Mouse (Mus musculus) megakaryocyte-erythroid progenitor cell, adult 5-6 weeks (primary cell): ENCODE data around the gene Shmt2. TPM values are rescaled to one million over a fixed set of nuclear protein-coding genes. Genes with fewer than 3 reads are reported as not detected.
A peak's percentile ranks its signal among the peaks of the same experiment; 100 is the strongest.

Experiments
- ATAC-seq: replicated peaks from 2 replicates; pipeline ENCODE4 v1.8.0; 2016; ENCODE audit warnings: mild to moderate bottlenecking, inconsistent platforms; ENCODE audit not compliant: severe bottlenecking, poor library complexity, low FRiP score, low TSS enrichment
- total RNA-seq, 2 experiments: library from RNA; stranded (forward) in 1 of 2; stranded (reverse) in 1 of 2; fragments of 200-1000, 215-1000 nt in 1 of 2; fragments of >200 nt in 1 of 2; fragmentation: Nextera tagmentation in 1 of 2; gene quantifications; 2 replicates each; pipeline ENCODE4 v1.2.3; 2014 to 2017

Gene Shmt2
- total RNA-seq, 2 experiments from 2014 or later: 87.1 to 164 TPM

- ATAC-seq: no peak
Observed at GRCm38 (mm10) chr10:127536586-127537314, 14.5 kb upstream of the Shmt2 start.

GRCm38 (mm10) chr10:127534929-127535384 is 12.7 kb upstream of the Shmt2 start:
- ATAC-seq: no peak

DNA sequence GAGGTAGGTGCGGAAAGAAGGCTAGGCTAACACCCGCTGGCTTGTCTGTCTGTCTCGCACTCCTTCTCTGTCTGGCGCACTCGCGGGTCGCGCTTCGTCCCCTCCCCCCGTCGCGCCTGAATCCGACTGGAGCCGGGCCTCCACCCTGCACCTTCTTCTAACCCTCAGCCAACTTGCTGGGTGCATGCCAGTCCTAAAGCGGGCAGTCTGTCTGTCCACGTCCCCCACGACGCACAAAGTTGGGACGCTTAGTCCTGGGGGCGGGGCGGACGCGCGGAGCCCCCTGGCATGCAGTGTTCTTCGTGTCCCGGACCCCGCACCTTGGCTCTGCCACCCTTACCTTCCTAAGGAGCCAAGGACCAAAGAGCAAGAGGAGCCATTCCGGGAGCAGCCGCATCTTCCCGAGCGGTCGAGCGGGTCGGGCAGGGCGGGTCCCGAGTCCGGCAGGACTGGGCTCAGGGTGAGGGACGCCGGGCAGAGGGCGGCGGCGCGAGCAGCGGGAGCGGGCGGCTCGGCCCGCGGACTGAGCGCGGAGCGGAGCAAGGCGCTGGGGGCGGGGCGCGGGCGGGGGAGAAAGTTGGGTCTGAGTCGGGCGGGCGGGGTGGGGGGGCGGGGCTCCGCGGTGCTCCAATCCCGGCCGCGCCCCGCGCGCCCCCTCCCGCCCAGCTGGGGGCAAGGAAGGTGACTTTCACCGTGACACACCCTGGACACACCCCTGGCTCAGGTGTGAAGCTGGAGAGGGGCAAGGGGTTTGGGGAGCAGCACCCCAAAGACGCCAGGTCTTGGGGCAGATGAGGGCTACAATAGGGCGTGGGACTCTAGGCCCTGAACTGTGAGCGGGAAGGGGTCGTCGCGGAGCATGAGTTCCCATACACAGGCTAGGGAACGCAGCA is 12.0 kb upstream of the Shmt2 start, which contains the start of gene Nxph4:
Gene Nxph4, minus strand, starts transcription at position 524 of the 893 bp plus-strand sequence.
- no peak for ATAC-seq

- ATAC-seq: no peak
Observed at GRCm38 (mm10) chr10:127531548-127531947, 9.3 kb upstream of the Shmt2 start.

- ATAC-seq: no peak
Observed at GRCm38 (mm10) chr10:127530945-127531344, 8.7 kb upstream of the Shmt2 start.

DNA sequence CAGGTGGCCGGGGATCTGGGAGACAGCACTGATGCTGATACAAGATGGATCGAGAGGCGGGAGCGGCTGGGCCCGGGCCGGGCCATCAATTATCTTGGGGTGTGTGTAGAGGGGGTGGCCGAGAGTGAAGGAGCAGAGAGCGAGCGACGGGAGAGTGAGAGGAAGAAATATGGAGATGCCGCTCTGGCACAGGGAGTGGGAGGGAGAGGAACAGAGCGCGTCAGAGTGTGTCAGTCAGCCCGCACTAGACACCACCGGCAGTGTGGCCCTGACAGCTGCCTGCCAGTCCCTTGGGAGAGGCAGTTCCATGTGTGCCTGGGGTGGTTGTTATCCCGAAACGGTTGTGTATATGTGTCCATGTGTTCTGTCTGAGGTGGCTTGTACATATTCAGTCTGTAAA is 5.2 kb upstream of the Shmt2 start:
- no peak for ATAC-seq

DNA sequence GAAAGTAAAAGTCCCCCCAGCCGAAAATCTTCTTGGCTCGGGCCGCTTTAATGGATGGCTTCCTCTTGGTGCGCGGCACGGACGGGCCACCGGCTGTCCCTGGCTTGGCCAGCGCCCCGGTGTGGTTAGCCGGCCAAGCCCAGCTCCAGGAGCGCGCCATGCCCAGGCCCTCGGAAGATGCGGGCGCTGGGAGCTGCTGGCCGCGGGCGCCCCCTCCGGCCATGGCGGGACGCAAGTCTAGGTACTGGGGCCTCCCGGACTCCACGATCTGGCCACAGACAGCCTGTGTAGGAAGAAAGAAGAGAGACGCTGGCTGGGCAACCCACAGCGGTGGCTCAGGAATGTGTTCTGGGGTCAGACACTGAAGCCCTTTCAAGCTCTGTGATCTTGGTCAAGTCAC is 4.4 kb upstream of the Shmt2 start:
- peak; percentile 61 for ATAC-seq

GRCm38 (mm10) chr10:127526048-127526447 is 3.8 kb upstream of the Shmt2 start:
- ATAC-seq: no peak

- ATAC-seq: no peak
Observed at GRCm38 (mm10) chr10:127524646-127525255, 2.5 kb upstream of the Shmt2 start.

GRCm38 (mm10) chr10:127521611-127522080 is 598 bp downstream of the Shmt2 start:
- peak; percentile 66 for ATAC-seq

DNA sequence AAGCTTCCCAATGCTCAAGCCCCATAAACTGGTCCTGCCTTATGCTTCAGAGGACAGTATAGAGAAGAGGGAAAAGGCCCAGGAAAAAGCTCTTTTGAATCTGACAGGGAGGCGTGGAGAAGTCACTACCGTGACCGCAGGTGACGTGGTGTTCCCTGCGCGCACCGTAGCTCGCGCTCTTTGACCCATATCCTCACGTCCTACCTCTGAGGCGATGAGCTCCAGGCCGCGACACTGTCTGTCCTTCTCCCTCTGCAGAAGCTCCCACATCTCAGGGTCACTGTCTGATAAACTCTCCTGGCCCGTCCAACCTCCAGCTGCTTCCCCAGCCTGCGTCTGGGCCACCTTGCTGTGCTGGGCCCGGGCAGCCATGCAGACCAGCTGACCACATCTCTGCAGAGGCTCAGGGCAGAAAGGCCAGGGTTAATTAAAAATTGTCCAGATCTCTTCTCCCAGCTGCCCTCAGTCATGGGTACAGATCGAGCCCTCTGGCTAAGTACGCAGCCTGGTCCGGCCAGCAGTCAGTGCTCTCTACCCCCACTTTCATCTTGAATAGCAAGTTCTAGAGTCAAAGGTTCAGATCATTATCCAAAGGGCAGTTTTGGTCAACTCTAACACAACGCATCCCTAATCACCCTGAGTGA is 1.4 kb downstream of the Shmt2 start:
- ATAC-seq: no peak

DNA sequence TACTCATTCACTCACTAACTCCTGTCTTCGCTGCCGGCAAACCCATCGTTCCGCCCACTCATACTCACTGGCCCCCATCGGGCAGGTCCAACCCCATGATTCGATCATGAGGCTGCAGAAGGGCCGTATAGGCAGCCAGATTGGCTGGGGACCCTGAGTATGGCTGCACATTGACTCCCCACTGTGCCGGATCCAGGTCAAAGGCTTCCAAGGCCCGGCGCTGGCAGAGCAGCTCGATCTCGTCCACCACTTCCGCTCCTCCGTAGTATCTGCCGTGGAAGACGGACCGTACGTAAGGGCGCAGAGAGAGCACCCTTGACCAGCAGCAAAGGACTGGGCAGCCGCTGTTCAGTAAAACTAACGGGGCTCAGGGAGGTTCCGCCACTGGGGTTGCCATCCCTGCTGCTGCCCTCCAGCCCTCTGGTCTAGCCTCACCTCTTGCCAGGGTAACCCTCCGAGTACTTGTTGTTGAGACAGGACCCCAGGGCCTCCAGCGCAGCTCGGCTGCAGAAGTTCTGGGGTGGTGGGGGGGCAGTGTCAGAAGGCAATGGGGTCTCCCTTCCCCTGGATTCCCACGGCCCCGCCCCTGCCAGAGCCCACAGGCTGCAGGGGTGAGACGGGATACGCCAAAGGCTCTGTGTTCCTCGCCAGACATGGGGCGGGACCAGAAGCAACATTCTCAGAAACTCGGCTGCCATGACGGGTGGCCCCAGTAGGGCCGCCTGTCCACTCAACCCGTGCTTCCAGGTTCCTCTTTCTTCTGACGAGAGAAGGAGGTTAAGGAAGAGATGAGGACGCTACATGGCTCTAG is 2.1 kb downstream of the Shmt2 start:
- ATAC-seq: no peak

- no peak for ATAC-seq
Observed at GRCm38 (mm10) chr10:127519041-127519701, 3.1 kb downstream of the Shmt2 start.

DNA sequence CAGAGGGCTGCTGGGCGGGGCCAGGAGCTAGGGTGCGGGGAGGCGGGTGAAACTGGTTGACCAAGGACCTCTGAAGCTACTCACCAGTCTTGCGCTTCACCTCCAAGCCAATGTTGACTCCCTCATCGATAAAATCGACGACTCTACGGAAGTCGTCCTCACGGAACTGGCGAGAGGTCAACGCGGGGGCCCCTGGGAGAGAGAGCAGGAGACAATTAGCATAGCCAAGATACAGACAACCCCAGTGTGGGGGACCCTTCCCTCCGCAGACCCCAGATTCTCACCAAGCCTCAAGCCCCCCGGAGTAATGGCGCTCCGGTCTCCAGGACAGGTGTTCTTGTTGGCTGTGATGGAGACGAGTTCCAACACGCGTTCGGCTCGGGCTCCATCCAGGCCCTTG is 4.3 kb downstream of the Shmt2 start:
- no peak for ATAC-seq

DNA sequence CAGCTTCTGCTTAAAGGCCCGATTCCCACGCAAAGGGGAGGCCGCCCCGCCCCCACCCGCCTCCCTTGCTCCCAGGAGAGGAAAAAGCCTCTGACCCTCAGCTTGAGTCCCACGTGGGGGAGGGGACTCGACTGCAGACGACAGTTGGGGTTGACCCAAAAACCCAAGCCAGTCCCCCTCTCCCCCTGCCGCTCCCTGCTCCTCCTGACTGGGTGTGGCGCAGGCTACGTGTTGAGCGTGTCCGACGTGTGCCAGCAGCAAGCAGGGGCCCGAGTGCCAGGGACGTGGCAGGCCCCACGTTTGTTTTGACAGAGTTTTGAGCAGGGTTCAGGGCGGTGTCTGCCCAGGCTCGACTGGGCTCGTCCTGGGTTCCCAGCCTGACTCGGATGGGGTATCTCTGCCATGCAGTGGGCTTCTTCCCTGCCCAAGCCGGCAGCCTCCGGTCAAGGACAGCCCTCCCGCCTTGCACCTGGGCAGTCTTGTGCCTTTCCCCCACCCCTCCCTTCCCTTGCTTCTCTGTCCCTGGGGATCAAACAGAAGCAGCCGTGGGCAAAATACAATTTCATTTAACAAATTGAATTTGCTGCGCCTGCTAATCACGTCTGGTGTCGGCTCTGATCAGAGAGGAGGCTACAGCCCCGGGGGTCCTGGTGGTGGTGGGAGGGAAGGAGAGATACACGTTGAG is 5.5 kb downstream of the Shmt2 start:
- ATAC-seq: no peak

- no peak for ATAC-seq
Observed at GRCm38 (mm10) chr10:127515983-127516459, 6.2 kb downstream of the Shmt2 start.

DNA sequence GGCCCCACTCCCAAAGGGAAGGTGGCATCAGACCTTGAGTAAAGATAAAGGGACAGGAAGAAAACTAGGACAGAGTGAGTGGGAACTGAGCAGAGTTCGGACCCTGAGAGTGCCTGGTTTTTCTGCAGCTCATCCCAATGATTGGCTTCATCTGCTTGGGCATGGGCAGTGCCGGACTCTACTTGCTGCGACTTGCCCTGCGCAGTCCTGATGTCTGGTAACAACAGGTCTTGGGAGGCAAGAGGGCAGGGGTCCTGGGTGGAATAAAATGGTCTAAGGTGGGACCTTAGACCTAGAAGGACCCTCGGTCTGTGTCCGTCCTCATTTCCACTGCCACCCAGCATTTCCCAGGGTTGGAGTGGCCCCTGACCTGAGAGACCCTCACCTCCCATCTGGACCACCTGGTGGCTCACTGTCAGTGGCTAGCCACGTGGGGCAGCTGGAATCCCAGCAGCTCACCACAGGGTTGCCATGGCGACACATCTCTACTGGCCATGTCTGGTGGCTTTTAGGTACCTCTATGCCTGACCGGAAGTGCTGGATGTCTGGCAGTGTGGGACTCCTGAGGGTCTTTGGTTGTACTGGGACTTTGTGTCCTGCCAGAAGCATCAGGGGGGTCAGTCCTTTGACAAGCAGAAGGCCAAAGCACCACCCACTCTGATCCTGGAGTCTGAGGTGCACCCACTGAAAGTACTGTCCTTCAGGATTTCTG is 6.8 kb downstream of the Shmt2 start:
- ATAC-seq: no peak
